Mouse (Mus musculus): ENCODE data around the gene D1Pas1. TPM values are rescaled to one million over a fixed set of nuclear protein-coding genes. Genes with fewer than 3 reads are reported as not detected.

The D1Pas1 gene
- total RNA-seq, 2 experiments from 2014 or later: not detected

- DNase-seq: no peak
Measured at GRCm38 (mm10) chr1:186986506-186986905, 19.3 kb downstream of the D1Pas1 start.

GRCm38 (mm10) chr1:186988281-186988682 lies 21.1 kb downstream of the D1Pas1 start:
- no peak for DNase-seq

GRCm38 (mm10) chr1:186988822-186989221 lies 21.6 kb downstream of the D1Pas1 start:
- DNase-seq: no peak

- DNase-seq: no peak
Measured at GRCm38 (mm10) chr1:186991473-186991872, 24.3 kb downstream of the D1Pas1 start.

GRCm38 (mm10) chr1:186992113-186992512 lies 24.9 kb downstream of the D1Pas1 start:
- no peak for DNase-seq

- DNase-seq: no peak
Measured at GRCm38 (mm10) chr1:186997596-186998304, 30.5 kb downstream of the D1Pas1 start.

GRCm38 (mm10) chr1:187003441-187003861 lies 36.2 kb downstream of the D1Pas1 start:
- no peak for DNase-seq

- no peak for DNase-seq
Measured at GRCm38 (mm10) chr1:187004306-187004705, 37.1 kb downstream of the D1Pas1 start.

- no peak for DNase-seq
Measured at GRCm38 (mm10) chr1:187006227-187006925, 39.2 kb downstream of the D1Pas1 start.

- DNase-seq: no peak
Measured at GRCm38 (mm10) chr1:187008236-187008635, 41.0 kb downstream of the D1Pas1 start.

GRCm38 (mm10) chr1:187010071-187010470 lies 42.9 kb downstream of the D1Pas1 start:
- DNase-seq: no peak

- DNase-seq: no peak
Measured at GRCm38 (mm10) chr1:187011601-187012000, 44.4 kb downstream of the D1Pas1 start.

- no peak for DNase-seq
Measured at GRCm38 (mm10) chr1:187014141-187014540, 46.9 kb downstream of the D1Pas1 start.

- DNase-seq: no peak
Measured at GRCm38 (mm10) chr1:187015673-187016072, 48.5 kb downstream of the D1Pas1 start.

- no peak for DNase-seq
Measured at GRCm38 (mm10) chr1:187016116-187016515, 48.9 kb downstream of the D1Pas1 start.

- DNase-seq: no peak
Measured at GRCm38 (mm10) chr1:187020011-187020410, 52.8 kb downstream of the D1Pas1 start.

Other genes with a start within 250 kb of the D1Pas1 start
- gene Rrp15, start 218.1 kb upstream of the D1Pas1 start, total RNA-seq (2021): 10 to 100 TPM; 15.9 to 18.2 TPM
- gene Spata17, start 248.0 kb downstream of the D1Pas1 start, total RNA-seq (2021): under 1 TPM in 1 of 2 experiments, not detected in 1; 0.31 TPM
- 10 to 100 TPM; 11.3 to 13.2 TPM for gene Gpatch2, start 248.1 kb downstream of the D1Pas1 start, total RNA-seq (2021)

All from gastrocnemius, postnatal 10 days (tissue).